Mouse (Mus musculus): ENCODE results near the gene Nsmce4a. TPM values are rescaled to one million over a fixed set of nuclear protein-coding genes. Genes with fewer than 3 reads are reported as not detected.
"Not testable (repeated sequence)": the region's sequence is repeated elsewhere in the genome, so short reads cannot be mapped to it uniquely, and the experiment has no call there.

Gene Nsmce4a
- polyA plus RNA-seq (2017; shearing (Covaris generic)) = 10 to 100 TPM; 10.5 to 15.3 (median 13.5) TPM

- no peak for ATAC-seq
These were observed at the start of gene Nsmce4a for GRCm38 (mm10) chr7:130572821-130573220. Nsmce4a (minus strand) TSS chr7:130573118.

DNA sequence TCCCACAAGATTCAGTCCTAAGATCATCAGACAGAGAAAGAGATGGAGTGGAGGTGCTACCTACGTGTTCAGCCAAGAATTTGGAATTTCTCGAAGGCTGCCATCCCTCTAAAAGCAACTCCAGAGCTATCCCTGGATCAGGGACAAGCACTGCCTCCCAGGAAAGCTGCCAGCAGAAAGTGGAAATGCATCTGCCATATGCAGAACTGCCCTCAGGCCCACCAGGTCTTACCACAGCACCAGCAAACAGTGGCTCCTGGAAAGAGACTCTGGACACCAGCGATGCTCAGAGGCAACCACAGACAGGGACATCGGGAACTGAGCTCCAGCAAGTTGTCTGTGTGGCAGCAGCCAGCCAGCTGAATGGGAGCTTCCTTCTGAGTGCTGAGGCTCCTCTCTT, 49.4 kb upstream of the Nsmce4a start:
- ATAC-seq = no peak

- ATAC-seq = no peak
These were observed 49.0 kb upstream of the Nsmce4a start for GRCm38 (mm10) chr7:130621953-130622352.

GRCm38 (mm10) chr7:130621068-130621467, 48.1 kb upstream of the Nsmce4a start:
- no peak for ATAC-seq

DNA sequence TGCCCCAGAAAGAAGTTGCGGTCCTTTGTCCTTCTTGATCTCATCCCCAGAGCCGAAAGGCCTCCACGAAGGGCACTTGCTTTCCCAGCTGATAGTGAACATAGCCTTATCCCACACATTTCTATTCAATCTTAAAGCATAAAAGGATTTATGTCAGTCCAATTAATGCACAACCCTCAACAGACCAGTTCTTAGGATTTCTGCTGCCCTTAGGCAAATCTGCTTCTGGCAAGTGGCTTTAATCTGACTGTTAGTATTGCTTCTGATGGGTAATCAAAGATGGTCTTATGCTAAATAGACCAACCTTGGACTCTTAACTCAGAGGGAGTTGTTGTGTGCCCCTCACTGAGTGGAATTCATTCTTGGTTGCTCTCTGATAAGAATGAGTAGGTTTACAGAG, 44.7 kb upstream of the Nsmce4a start:
- ATAC-seq = no peak

GRCm38 (mm10) chr7:130613973-130614372, 41.1 kb upstream of the Nsmce4a start:
- ATAC-seq = no peak

- ATAC-seq = no peak
These were observed 34.0 kb upstream of the Nsmce4a start for GRCm38 (mm10) chr7:130606958-130607357.

DNA sequence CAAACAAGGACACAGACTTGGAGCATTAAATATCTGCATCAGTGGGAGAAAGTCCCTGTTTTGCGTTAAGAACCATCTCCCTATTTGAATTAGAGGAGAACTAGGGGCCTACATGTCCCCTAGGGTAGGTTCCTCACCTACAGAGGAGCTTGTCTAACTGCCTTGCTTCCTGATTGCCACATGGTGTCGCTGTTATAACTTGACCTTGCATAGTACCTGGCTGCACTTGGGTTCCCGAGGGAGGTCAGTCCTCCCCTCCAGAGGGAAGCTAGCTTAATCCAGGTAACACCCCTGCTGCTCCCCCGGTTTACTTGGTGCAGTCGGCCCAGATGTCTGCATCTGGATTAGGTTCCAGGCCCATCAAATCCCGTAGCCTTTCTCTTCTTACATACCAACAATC, 32.2 kb upstream of the Nsmce4a start:
- ATAC-seq = no peak

DNA sequence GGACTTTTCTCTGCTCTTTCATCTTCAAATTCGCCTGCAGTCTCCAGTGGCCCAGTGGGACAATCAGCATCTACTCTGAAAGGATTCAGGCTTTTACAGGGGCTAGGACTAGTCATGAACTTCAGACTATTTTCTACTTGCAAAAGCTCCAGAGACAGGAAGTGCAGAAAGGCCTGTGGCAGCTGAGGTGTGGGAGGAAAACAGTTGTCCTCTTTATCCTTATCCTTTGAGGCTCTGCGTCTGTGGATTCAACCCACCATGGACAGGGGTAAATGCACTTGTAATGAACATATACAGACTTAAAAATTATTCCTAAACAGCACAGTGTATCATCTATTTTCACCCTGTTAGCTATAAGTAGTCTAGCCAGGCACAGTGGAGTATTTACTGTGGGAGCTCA, 31.5 kb upstream of the Nsmce4a start:
- ATAC-seq = no peak

- ATAC-seq = no peak
These were observed 30.6 kb upstream of the Nsmce4a start for GRCm38 (mm10) chr7:130603556-130603955.

DNA sequence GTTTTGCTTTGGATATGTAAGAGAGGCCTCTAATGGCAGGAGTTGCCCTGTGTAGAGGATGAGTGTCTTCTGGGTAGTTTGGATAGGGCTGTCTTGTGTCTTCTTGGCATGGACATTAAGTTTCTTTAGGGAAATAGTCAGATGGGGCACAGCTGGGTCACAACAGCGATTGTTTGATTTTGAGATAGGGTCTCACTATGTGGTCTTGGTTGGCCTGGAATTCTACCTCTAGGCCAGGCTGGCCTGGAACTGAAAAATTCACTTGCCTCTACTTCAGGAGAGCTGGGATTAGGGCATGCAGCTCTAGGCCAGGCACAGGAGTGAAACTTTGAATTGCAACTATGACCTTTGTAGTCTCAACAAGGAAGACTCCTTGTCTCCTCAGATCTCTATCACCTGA, 29.9 kb upstream of the Nsmce4a start:
- no peak for ATAC-seq

GRCm38 (mm10) chr7:130600546-130600945, 27.6 kb upstream of the Nsmce4a start:
- no peak for ATAC-seq

DNA sequence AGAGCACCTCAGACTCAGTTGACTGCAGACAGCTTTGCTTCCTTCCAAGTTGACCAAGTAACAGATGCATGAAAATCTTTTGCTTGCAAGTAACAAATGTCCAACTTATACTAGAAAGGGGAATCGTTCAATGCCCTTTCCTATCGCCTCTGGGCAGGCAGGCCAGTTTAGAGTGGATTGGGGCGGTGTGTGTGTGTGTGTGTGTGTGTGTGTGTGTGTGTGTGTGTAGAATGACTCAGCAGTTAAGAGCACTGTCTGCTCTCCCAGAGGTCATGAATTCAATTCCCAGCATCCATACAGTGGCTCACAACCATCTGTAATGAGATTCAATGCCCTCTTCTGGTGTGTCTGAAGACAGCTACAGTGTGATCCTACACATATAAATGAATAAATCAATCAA, 27.2 kb upstream of the Nsmce4a start:
- no peak for ATAC-seq

DNA sequence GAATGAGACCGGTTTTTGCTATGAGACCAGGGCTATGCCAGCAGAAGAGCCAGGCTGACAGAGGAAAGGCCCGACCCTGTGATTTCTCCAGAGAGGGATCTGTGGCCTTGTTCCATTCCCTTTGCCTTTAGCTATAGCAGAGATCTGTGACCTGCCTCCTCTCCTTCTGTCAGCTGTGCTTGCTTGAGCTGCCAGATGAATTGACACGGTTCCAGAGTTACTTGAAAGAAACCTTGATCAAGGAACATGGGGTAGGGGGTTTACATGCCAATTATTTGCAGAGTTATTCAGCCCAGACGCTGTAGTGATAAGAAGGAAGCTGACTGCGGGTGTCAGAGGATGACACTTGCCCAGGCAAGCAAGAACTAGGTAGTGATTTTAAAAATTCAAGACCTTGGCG, 24.6 kb upstream of the Nsmce4a start:
- ATAC-seq = no peak

GRCm38 (mm10) chr7:130596079-130596855, 23.3 kb upstream of the Nsmce4a start:
- not testable (repeated sequence) for ATAC-seq

DNA sequence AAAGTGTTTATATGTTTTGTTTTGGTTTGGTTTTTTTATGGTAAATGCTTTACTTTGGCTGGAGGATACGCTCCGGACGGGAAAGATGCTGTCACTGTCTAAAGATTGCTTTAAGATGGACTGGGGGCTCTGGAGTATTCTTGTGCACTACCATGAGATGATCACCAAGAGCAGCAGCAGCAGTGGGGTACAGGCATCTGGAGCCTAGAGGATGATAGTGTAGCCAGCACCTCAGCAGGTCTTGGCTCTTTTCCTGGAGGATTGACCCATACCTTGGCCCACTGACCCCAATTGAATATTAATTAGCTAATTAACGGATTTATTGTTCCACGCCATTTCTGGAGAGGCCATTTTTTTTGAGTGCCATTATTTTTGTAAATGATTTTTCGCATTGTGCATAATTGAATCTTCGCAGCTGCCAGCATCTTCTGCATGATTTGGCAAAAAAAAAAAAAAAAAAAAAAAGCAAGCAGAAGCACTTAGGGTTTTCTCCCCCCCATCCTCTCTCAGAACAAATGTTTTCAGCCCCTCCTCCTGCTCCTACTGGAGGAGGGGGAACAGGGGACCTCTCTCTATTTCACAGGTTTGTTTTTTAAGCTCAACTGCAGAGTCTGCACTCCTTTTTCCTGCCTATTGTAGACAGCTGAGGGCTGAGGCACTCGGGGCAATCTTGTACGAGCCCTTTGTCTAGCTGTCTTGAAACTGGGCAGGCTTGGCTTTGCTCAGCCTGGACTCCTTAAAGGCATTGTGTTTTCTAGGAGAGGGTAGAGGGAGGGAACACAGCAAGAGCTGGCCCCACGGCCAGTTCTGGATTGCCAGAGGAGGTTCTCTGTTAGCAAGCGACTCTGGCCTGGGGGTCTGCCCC, 20.7 kb upstream of the Nsmce4a start:
- not testable (repeated sequence) for ATAC-seq

- ATAC-seq = not testable (repeated sequence)
These were observed 20.1 kb upstream of the Nsmce4a start for GRCm38 (mm10) chr7:130592975-130593374.

DNA sequence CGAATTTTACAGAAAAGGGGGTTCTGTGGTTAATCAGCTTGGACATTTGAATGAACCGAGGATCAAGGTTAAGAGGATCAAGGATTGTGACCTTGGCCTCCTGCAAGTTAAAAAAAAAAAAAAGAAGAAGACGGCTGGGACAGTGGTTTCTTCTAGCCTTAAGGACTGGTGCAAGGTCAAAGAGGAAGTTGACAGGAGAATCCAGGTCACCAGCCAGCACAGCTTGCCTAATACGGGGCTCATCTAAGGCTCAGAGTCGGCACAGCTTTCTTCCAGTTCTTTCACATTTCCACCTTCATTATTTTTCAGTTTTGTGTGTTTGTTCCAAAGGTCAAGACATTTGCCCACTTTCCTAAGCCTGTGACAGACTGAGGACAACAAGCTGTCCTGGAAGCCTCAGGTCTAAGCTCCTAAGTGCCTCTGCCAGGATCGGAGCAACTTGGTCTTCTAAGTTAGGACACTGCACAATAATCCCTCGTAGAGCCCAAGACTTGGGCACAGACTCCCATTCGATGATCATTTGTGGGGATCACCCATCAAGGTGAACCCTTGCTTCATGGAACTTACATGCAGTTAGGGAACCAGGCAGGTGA, 18.0 kb upstream of the Nsmce4a start:
- ATAC-seq = no peak

- no peak for ATAC-seq
These were observed 17.3 kb upstream of the Nsmce4a start for GRCm38 (mm10) chr7:130590081-130590828.

- no peak for ATAC-seq
These were observed 13.7 kb upstream of the Nsmce4a start for GRCm38 (mm10) chr7:130586521-130587072.

- ATAC-seq = no peak
These were observed 5.7 kb upstream of the Nsmce4a start for GRCm38 (mm10) chr7:130578607-130579006.

DNA sequence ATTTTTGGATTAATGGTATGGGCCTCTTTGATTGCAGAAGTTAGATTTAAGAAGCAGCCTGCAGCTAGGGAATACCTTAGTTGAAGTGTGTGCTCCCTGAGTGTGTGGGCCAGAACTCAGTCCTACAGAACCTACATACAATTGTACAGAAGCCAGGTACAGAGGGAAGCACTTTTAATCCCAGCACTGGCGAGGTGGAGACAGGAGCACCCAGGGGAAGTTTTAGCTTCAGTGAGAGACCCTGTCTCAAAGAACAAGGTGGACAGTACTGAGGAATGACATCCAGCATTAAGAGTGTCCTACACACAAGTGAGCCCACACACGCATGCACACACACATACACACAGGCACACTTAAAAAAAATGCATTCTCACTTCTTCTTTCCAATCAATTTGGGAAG, 5.1 kb upstream of the Nsmce4a start:
- no peak for ATAC-seq

All from inflammation-experienced regulatory T-cells, adult 6 months (primary cell).